Mouse (Mus musculus) thymus, adult 2 months (tissue): ENCODE results near the gene Pitpnm3. TPM values are rescaled to one million over a fixed set of nuclear protein-coding genes. Genes with fewer than 3 reads are reported as not detected.

Experiments
- DNase-seq: peaks from one replicate; pipeline ENCODE4 v3.0.0; 2021
- H3K27ac ChIP-seq: fragments of 200-500 bp; 2 replicates; pipeline ENCODE4 v1.5.1; 2012; ENCODE audit warnings: low read length, control low read depth; ENCODE audit not compliant: control insufficient read depth, insufficient read depth
- H3K27me3 ChIP-seq: fragments of 200-500 bp; 2 replicates; pipeline ENCODE4 v1.6.1; 2012; ENCODE audit warnings: mild to moderate bottlenecking, low read length, moderate library complexity, mixed read lengths; ENCODE audit not compliant: control insufficient read depth, insufficient read depth
- H3K36me3 ChIP-seq: fragments of 200-500 bp; 2 replicates; pipeline ENCODE4 v1.6.1; 2012; ENCODE audit warnings: mild to moderate bottlenecking, low read length, moderate library complexity; ENCODE audit not compliant: control insufficient read depth, insufficient read depth
- H3K4me1 ChIP-seq: fragments of 200-500 bp; replicated peaks from 2 replicates; pipeline ENCODE4 v1.6.1; 2012; ENCODE audit warnings: low read length; ENCODE audit not compliant: control insufficient read depth, insufficient read depth
- H3K4me3 ChIP-seq: fragments of 200-500 bp; 2 replicates; pipeline ENCODE4 v1.5.1; 2012; ENCODE audit warnings: mild to moderate bottlenecking, low read length, control low read depth, moderate library complexity; ENCODE audit not compliant: control insufficient read depth, insufficient read depth
- CTCF ChIP-seq: fragments of 200-500 bp; IDR thresholded peaks from 2 replicates; pipeline ENCODE4 v1.5.1; 2012; ENCODE audit warnings: mild to moderate bottlenecking, control low read depth, low read length, moderate library complexity, borderline replicate concordance; ENCODE audit not compliant: control insufficient read depth, poor library complexity, insufficient read depth; ENCODE audit errors: extremely low read depth
- POLR2A ChIP-seq: fragments of 200-500 bp; IDR thresholded peaks from 2 replicates; pipeline ENCODE4 v1.6.1; 2012; ENCODE audit warnings: mild to moderate bottlenecking, low read length, control low read depth, moderate library complexity; ENCODE audit not compliant: control insufficient read depth, poor library complexity, insufficient read depth; ENCODE audit errors: extremely low read depth
- WGBS: fragments of 180-500 bp; shearing (Covaris S2); methylation state at CpG from one replicate; pipeline ENCODE4 v1.1.7; 2018; 5-methylcytosine and 5-hydroxymethylcytosine counted together
- polyA plus RNA-seq: library from polyadenylated mRNA; depleted of rRNA; stranded (reverse); fragments of >200 nt; gene quantifications from 2 replicates; pipeline ENCODE4 v1.2.3, GENCODE M21; 2012

Gene Pitpnm3
- polyA plus RNA-seq, 1 experiment: 1.1 TPM

GRCm38 (mm10) chr11:72086251-72087046 lies 49.1 kb downstream of the Pitpnm3 start:
- TF ChIP-seq CTCF: no peak
- no peak for TF ChIP-seq POLR2A
- no peaks in the 10 kb centered on the region for H3K27me3 ChIP-seq
- no peak overlapping the region for H3K4me3 ChIP-seq
- H3K27ac ChIP-seq: no peak overlapping the region
- no peaks in the 10 kb centered on the region for H3K36me3 ChIP-seq
- H3K4me1 ChIP-seq: no peaks in the 10 kb centered on the region
- WGBS: 30% methylated on average over 11 of the region's 11 CpGs
- DNase-seq: no peak

GRCm38 (mm10) chr11:72084337-72084736 lies 51.2 kb downstream of the Pitpnm3 start:
- Histone ChIP-seq H3K27me3 (no peaks in the 10 kb centered on the region), H3K27ac (no peak overlapping the region), H3K4me1 (no peaks in the 10 kb centered on the region), H3K36me3 (no peaks in the 10 kb centered on the region), H3K4me3 (no peak overlapping the region)
- 97% methylated on average over 15 of the region's 15 CpGs for WGBS
- no peak for TF ChIP-seq POLR2A
- no peak for TF ChIP-seq CTCF
- no peak for DNase-seq

GRCm38 (mm10) chr11:72082601-72083000 lies 53.0 kb downstream of the Pitpnm3 start:
- DNase-seq: no peak
- no peaks in the 10 kb centered on the region for H3K27me3 ChIP-seq
- no peaks in the 10 kb centered on the region for H3K36me3 ChIP-seq
- no peak overlapping the region for H3K27ac ChIP-seq
- H3K4me3 ChIP-seq: no peak overlapping the region
- WGBS: 90% methylated on average over 4 of the region's 4 CpGs
- H3K4me1 ChIP-seq: no peaks in the 10 kb centered on the region
- TF ChIP-seq POLR2A: no peak
- TF ChIP-seq CTCF: no peak

- Histone ChIP-seq H3K36me3 (no peaks in the 10 kb centered on the region), H3K27ac (no peak overlapping the region), H3K27me3 (no peaks in the 10 kb centered on the region), H3K4me1 (no peaks in the 10 kb centered on the region), H3K4me3 (no peak overlapping the region)
- no peak for DNase-seq
- WGBS: 95% methylated on average over 6 of the region's 6 CpGs
- TF ChIP-seq POLR2A (no peak), CTCF (no peak)
Observed at GRCm38 (mm10) chr11:72080461-72080860, 55.1 kb downstream of the Pitpnm3 start.

- 71% methylated on average over 4 of the region's 4 CpGs for WGBS
Observed at GRCm38 (mm10) chr11:72078647-72079046, 56.9 kb downstream of the Pitpnm3 start.

GRCm38 (mm10) chr11:72078056-72078455 lies 57.5 kb downstream of the Pitpnm3 start:
- no peak overlapping the region for H3K4me3 ChIP-seq
- 61% methylated on average over 3 of the region's 3 CpGs for WGBS
- no peak for TF ChIP-seq POLR2A
- TF ChIP-seq CTCF: no peak
- H3K27me3 ChIP-seq: no peaks in the 10 kb centered on the region
- no peak for DNase-seq
- H3K36me3 ChIP-seq: no peaks in the 10 kb centered on the region
- no peaks in the 10 kb centered on the region for H3K4me1 ChIP-seq
- H3K27ac ChIP-seq: no peak overlapping the region

More at GRCm38 (mm10) chr11:72078647-72079046, 56.9 kb downstream of the Pitpnm3 start:
- TF ChIP-seq POLR2A (no peak), CTCF (no peak)
- Histone ChIP-seq H3K36me3 (no peaks in the 10 kb centered on the region), H3K27me3 (no peaks in the 10 kb centered on the region), H3K27ac (no peak overlapping the region), H3K4me1 (no peaks in the 10 kb centered on the region), H3K4me3 (no peak overlapping the region)
- no peak for DNase-seq
